Mouse (Mus musculus) frontal cortex, postnatal 14 days (tissue): ENCODE data around the gene Sec14l4.

Experiments
- DNase-seq, 2 experiments: peaks; one replicate each; pipeline ENCODE4 v3.0.0; 2022; ENCODE audit warnings: low spot score in 2 of 2

The Sec14l4 gene

DNA sequence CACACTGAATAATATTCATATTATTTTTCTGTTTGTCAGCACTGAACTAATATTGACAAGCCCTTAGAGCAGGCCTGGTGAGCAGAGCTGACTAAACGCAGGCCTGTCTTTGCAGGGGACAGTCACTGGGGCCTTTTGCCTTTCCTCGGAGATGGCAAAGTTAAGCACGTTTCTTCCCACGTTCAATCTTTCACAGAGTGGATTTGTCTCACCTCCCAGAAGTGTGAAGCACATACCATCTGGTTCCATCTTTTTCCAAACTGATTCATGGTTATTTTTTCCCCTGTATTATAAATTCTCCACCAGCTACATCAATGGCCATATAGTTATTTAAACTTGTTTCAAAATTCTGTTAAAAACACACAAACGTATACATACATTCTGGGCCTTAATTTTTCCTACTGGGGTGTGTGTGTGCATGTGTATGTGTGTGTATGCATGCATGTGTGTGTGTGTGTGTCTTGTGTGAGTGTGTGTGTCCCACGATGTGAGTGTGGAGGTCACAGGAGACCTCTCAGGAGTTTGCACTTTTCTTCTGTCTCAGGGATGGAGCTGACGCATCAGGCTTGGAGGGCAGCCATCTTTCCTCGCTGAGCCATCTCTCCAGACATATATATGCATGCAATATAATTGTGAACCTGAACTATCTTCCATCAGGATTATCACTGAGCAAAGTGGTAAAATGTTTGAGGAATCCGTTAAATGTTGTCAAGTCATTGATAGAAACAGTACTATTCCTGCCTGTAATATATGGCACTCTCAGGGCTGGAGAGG, 3.5 kb upstream of the Sec14l4 start:
- no peak for DNase-seq

GRCm38 (mm10) chr11:4029343-4029742, 1.9 kb upstream of the Sec14l4 start:
- DNase-seq: no peak

- no peak for DNase-seq
Measured at GRCm38 (mm10) chr11:4031961-4032360, 699 bp downstream of the Sec14l4 start.

- no peak for DNase-seq
Measured at GRCm38 (mm10) chr11:4033471-4033870, 2.2 kb downstream of the Sec14l4 start.

DNA sequence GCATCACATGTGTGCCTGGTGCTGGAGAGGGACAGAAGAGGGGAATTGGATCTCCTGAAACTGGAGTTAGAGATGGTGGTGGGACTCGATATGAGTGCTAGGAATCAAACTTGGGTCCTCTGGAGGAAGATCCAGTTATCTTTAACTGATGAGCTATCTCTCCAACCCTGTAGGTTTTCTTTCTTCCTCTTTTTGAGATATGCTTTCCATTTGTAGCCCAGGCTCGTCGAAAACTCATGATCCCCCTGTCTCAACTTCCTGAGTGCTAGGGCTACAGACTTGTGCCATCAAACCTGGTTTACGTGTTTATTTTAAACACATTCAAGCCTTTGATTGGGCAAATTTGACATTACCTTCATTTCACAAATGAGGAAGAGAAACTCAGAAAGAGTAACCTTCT, 2.9 kb downstream of the Sec14l4 start:
- DNase-seq: no peak

DNA sequence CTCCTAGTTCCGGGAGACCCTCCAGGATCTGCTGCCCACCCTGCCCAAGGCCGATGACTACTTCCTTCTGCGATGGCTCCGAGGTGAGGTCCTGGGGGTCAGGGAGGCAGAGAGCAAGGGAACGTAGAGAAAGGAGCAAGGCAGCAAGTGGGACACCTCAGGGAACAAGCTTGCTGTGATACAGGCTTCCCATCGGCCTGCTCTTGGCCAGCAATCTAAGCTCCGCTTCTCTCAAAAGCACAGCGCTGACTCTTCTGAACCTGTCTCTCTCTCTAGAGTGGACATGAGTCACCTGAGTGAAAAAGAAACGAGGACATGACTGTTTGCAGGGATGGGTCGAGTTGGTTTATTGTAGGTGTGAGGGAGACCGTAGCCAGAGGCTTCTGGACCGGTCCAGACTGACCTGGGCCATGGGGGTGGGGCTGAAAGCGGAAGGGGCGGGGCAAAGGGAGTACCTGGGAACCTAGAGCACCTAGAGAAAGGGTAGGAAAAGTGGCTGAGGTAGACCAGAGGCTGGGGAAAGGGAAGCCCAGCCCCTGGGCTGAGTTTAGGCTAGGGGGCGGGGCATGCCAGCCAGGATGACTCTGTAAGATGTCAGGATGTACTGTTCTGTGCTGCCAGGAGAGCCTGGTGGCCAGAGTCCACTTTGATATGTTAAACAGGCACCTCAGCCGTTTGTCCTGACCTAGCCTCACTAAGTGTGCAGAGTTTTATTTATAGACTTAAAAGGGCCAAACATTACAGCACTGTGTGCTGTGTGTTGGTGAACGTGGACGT, 4.0 kb downstream of the Sec14l4 start:
- DNase-seq: no peak

DNA sequence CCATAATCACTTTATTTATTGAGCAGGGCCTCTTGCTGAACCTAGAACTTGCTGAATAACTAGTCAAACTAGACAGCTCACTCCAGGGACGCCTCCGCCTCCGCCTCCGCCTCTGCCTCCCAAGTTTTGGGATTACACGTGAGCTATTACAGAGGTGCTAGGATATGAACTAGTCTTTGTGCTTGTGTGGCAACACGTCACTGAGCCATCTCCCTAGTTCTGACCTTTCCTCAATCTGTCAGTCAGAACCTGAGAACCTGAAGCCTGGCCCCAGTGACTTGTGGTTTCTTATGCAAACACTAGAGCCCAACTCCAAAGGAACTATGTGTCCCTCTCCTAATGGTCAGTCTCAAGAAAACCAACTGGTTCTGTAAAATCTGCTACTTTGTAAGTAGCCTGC, 4.7 kb downstream of the Sec14l4 start:
- DNase-seq: no peak

GRCm38 (mm10) chr11:4036365-4037084, 5.3 kb downstream of the Sec14l4 start:
- DNase-seq: no peak

DNA sequence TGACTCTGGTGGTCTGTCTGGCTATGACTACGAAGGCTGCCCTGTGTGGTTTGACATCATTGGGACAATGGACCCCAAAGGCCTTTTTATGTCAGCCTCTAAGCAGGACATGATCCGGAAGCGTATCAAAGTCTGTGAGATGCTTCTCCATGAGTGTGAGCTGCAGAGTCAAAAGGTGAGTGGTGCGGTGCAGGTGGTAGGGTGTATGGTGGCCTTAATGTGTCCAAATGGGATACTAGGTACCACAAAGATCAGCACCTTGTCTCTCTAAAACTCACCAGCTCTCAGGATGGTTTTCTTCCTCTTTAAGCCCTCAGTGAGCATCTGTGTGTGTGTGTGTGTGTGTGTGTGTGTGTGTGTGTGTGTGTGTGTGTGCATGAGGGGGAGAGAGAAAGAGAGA, 8.7 kb downstream of the Sec14l4 start:
- DNase-seq: no peak

DNA sequence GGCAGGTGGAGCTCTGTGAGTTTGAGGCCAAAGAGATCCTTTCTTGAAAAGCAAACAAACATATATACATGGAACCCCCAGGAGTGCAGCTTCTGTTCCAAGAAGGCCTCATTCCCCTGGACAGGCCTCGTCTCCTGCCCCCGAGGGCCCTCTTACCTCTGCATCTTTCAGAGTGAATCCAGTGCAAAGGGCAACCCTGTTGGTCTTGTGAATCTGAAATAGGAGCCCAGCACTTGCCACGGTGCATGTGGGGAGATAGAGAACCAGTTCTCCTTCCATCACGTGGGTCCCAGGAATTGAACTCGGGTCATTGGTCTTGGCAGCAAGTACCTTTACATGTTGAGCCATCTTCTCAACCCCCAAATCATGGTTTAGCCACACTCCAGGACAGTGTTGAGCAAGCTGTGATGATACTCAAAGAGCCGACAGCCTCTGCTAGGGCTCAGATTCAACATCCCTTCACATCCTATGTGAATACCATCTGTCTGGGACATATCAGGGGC, 9.9 kb downstream of the Sec14l4 start:
- DNase-seq: no peak

GRCm38 (mm10) chr11:4043081-4043480, 11.8 kb downstream of the Sec14l4 start:
- no peak for DNase-seq

DNA sequence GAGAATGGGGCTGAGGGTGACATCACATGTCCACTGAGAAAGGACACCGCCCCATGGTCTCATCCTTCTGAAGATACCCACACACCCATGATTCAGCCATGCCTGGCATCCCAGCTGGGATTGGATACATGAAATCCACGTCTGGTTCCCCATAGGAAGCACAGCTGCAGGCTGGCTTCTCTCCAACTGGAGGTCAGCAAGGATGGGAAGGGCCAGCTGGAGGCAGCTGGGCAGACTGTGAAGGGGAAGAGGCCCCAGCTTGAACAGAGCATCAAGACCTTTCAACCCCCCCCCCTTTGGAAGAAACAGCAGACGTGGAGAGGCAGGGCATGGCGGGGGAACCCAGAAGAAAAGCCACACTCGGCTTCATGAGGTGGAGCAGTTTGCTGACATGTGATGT, 15.3 kb downstream of the Sec14l4 start:
- no peak for DNase-seq

- DNase-seq: no peak
Measured at GRCm38 (mm10) chr11:4047766-4048165, 16.5 kb downstream of the Sec14l4 start.

DNA sequence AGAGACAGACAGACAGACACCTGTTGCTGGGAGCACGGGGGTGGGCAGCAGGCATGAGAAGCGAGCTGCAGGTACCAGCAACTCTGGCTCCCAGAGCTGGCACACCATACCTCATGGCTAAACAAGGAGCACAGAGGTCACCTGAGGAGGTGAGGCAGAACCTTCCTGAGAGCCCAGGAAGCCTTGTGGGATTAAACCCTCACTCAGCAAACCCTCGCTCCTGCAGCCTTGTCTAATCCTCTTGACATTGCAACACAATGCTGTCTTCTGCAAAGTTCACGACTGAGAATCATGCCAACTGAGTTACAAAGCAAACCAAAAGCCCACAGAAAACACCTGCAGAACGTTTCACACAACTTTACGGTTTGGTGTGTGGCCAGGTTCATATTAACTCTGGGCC, 17.2 kb downstream of the Sec14l4 start:
- DNase-seq: no peak

DNA sequence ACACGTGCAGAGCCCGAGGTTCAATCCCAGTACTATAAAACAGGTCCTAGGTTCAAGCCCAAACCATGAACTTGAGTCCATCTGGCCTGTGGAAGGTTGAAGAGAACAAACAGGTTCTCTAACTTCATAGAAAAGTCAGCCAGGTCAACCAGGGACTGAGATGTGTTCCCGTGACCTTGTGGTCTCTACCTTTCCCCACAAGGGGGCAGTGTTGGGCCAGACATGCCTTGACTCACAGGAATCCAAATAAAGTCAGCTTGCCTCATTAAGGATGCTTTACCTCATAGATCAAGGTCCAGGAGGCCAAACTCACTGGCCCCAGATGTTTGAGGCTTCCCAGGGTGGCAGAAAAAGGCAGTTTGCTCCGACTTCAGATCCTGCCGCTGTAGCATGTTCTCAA, 22.3 kb downstream of the Sec14l4 start:
- peak; percentile 20 to 53 for DNase-seq

- DNase-seq: no peak
Measured at GRCm38 (mm10) chr11:4060866-4061575, 29.8 kb downstream of the Sec14l4 start.

- DNase-seq: no peak
Measured at GRCm38 (mm10) chr11:4062523-4062922, 31.3 kb downstream of the Sec14l4 start.

- no peak for DNase-seq
Measured at GRCm38 (mm10) chr11:4062981-4063380, 31.7 kb downstream of the Sec14l4 start.

DNA sequence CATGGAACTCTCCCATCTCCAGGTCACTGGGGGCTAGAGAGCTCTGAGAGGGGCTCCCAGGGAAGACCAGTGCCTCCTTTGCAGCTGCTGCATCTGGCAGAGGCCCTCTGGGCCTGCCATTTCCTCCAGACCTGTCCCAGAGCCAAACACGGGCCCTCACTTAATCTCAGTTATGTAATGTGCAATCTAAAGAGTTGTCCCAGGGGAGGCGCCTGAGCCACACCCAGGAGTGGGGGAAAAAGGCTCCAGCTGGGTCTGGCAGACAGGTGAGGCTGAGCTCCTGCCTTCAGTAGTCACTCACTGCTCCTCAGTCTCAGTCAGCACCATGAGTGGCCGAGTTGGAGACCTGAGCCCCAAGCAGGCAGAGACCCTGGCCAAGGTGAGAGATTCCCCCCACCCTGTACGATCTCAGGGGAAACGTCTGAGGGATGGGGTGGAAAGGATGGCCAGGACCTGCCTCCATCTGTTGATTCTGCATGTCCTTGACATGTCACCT, 33.4 kb downstream of the Sec14l4 start, which contains the start of gene Sec14l3:
Gene Sec14l3 (plus strand): TSS at position 215 of the 496 bp plus-strand sequence.
- no peak for DNase-seq

GRCm38 (mm10) chr11:4069664-4070063, 38.4 kb downstream of the Sec14l4 start:
- no peak for DNase-seq

DNA sequence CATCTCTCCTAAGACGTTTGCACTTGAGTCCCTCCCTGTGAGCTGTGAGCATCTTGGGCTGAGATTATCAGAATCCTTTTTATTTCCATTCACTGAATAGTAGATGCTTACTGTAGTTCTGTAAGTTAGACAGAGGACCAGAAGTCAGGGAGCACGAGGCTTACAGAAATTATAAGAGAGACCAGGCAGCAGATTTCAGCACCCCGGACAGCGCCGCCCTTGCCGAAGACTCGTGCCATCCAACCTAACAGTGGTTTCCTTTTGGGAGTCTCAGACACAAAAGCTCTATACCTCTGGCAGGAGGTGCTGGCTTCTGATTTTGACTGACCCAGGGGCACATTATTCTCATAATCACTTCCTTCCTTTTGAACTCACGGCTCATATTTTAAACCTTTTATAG, 45.4 kb downstream of the Sec14l4 start:
- no peak for DNase-seq
